Mouse (Mus musculus) monocyte, adult 2 months (primary cell): ENCODE data around the gene Cacna1d.

Experiments used
- DNase-seq, 2 experiments: peaks; one replicate each; pipeline ENCODE4 v3.0.0; 2022; ENCODE audit warnings: low spot score in 2 of 2, low read depth in 1 of 2

Gene Cacna1d

DNA sequence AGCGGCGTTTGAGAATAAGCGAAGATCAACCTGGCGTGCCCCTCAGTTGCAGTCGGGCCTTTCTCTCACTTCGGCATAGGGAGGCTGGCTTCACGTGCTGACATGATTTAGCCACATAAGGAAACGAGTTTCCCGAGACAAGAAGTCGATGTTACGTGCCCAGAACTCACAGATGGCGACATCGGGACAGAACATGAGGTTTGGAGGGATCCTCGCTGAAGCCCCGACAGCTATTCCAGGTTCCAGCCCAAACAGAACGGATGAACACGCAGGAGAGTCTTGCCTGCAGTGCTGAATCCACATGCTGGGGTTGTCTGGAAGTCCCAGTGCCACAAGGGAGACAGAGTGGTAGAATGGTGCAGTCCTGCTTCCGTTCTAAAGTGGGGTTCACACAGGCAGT, 452.8 kb downstream of the Cacna1d start:
- no peak for DNase-seq

DNA sequence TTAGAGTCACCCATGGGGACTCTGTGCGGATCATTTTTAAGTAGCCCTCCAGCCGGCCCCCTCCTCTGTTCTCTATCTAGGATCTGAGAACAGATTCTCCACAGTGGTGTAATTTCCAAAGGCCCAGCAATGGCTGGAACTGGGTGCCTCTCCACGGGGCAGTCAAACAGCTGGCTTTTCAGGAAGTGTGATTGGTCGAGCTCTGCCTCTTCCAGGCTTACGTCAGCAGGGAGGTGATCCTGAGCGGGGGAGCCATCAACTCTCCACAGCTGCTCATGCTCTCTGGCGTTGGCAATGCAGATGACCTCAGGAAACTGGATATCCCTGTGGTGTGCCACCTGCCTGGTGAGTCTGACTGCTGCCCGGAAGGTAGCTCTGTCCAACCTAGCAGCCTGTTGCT, 457.9 kb downstream of the Cacna1d start:
- DNase-seq = no peak

DNA sequence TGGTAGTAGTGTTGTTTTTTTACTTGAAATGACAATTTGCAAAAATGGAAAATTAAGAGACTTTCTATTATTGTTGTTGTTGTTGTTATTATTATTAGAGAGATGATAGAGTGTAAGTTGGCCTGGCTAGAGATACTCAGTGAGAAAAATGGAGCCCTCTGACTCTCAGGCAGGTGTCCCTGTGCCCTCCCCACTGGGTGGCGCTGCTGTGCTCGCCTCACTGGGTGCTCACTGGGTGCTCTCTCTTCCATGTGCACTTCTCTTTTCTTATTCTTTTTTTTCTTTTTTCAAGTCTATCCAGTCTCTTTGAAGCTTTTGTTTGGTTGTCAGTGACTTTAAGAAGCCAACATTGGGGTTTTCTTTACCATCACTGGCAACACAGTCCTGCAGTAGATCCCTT, 463.9 kb downstream of the Cacna1d start:
- no peak for DNase-seq

DNA sequence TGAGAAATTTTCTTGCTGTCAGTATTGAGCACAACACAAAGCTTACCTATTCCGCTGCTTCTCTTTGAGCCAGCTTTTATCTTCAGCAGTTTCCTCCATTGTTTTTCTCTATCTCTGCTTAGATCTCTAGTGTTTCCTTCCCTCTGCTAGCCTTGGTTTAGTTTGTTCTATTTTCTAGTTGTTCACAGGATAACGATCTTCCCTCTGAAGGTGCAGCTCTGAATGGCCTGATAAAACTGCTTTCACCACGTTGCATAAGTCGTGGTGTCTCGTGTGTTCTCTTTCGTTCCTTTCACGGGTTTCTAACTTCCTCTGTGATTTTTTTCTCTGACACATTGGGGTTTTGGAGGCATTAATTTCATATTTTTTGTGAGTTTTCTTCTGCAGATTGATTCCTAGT, 466.9 kb downstream of the Cacna1d start:
- no peak for DNase-seq

DNA sequence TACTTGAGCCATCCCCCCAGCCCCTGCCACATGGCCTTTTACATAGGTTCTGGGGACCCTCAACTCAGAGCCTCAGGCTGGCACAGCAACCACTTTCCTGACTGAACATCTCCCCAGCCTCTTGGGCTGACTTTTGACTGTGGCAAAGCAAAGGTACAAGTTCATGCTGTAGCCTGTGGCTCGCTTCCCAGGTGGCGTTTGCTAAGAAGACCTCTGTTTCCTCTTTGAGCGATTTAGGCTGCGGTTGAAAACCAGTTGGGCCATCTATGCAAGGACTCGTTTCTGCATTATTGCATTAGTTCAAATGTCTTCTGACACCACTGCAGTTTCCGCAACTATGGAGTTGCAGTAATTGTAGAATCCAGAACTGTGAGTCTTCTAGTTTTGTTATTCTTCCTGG, 468.8 kb downstream of the Cacna1d start:
- no peak for DNase-seq

DNA sequence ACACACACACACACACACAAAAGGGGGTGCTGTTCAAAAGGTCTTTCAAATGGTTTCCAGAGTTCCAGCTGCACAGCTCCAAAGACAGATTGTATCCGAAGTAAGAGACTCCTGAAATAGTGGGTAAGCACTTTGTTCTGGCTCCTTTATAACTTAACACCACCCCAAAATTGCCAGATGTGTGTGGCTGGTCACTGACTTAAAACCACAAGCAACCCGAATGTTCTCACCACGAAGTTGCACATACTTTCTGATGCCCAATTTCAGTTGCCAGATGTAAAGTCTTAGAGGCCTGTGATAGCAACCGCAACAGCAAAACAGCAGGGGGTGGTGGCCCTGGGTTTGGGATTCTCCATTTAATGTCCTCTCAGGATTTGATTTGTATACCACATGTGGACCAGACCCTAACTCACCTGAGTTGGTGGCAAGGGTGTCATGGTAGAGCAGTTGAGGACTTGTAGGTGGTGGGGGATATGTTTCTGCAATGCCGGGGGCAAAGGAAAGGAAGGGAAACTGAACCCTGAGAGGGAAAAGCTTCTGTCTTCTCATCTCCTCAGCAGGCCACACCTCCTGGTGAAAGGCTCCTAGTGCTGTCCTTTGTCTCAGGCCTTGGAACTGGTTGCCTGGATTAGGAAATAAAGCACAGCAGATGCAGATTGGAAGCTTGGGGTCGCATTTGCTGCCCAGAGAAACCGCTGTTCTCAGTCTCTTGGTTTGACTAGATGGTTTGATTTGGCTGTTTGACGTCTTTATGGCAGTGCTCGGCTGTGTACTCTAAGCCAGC, 471.3 kb downstream of the Cacna1d start:
- DNase-seq = no peak

DNA sequence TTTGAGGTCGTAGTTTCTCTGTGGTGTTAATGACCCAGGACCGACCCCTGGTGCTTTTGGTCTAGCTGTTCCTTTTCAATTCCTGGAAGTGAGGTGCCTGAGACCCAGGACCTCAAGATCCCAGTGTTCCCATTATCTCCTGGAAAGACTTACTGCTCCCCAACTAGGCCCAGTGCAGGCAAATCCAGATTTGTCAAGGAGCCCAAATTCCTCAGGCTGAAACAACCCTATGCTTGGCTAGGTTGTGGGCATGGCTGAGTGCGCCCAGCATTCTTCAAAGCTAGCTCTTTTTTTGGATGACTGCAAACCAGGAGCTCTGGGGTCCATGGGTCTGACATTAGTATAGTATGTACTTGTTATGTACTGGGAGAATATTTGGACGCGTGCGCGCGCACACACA, 471.9 kb downstream of the Cacna1d start:
- no peak for DNase-seq

DNA sequence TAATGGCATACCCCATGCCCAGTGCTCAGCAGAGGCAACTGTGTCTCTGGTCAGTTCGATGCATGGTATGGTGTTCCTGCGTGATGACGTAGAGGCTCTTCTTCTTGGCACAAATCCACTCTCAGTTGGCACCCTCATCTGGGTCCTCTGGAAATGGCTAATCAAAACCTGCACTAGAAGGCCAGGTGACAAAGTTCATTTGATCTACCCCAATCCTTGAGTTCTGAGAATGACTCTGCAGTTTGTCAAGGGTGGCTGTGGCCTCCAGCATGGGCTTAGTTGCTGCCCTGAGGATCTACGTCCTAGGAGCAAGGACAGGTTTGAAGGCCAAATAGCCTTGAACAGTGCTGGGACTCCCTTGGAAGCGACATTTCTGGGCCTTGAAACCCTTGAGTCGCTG, 472.4 kb downstream of the Cacna1d start:
- DNase-seq = no peak

DNA sequence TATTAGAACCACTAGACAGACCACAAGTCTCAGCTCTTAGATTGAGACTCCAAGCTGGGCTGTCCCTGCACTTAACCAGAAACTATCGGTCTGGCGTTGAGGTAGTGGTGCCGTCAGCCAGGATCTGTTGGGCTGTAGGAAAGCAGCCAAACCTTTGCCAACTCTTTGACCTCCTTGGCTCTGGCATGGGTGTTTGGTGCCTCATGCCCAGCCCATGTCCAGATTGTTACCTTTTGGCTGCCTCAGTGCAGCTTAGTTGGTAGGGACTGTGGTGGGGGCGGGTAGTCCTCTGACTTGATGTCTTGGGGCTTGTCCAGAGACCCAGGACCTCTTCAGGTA, 472.8 kb downstream of the Cacna1d start:
- no peak for DNase-seq

DNA sequence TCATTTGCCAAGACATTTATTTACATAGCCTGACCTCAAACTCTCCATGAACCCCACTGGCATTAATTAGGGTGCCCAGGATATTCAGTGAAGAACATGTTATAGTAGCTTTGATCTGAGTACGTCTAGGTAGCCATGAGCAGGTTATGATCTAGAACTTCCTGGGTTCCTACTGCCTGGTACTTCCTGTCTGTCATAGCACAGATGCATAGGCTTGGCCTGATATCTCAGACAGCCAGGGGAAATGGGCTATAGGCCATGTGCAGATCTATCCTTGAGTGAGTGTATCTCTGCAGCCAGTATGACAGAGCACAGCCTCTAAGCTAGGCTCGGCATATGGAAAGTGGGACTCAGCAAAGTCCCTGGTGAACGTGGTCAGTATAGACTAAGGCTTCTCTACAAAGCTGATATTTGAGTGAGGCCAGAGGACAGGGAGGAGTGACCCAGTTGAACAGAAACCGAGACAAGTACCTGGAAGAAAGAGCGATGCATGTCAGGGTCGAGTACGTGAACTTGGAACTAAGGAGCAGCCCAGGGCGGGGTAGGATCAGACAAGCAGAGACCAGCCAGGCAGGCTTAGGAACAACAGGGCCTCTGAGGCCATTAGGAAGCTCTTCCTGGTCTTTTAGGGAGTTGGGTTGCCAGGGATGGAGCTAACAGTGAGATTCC, 473.3 kb downstream of the Cacna1d start:
- no peak for DNase-seq

DNA sequence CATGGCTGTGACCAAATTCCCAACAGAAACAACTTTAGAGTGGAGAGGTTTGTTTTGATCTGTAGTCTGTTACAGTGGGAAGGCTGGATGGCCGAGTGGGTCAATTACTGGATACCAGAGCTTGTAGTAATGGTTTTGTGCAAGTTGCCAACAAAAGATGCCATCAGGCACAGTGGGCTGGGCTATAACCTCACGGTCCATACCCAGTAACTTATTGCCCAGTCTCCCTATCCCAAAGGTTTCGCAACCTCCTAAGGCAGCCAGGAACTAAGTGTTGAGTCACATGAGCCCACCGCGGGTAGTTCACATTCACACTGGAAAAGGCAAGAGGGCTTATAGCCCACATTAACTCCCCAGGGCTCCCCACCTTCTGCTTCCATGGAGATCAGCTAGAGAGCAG, 474.6 kb downstream of the Cacna1d start:
- no peak for DNase-seq

DNA sequence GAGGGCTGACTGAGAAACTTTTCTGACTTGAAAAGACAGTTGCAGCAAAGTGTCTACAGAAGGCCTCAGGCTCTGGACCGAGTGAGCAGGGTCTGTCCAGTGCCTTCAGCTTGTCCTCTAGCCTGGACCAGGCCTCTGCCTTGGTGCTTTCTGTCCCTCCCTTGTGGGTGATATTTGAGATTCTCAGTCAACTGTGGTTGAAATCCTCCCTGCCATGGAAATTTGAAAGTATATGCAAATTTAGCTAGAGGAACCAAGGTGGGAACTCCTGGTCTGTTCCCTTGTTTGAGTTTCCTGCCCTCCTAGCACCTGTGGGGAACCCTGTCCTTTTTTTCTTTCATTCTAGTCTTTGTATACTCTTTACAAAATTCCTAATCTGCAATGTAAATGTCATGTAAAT, 476.2 kb downstream of the Cacna1d start:
- no peak for DNase-seq

DNA sequence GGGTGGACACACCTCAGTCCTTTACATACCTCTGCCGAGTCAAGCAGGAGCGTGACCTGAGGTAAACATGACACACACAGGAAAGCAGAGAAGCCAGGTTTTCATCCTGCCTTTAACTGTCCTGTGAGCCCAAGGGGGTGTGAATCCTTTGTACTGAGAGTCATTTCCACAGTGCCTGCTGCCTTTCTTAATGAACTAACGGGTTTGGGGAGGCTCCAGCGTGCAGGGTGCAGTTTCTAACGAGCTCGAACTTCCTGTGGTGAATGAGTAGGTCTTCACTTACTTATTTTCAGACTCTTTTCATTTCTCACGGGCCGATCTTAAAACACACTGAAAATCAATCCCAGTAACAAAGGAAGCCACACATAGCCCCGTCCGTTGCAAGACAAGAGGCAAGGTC, 476.8 kb downstream of the Cacna1d start:
- no peak for DNase-seq

DNA sequence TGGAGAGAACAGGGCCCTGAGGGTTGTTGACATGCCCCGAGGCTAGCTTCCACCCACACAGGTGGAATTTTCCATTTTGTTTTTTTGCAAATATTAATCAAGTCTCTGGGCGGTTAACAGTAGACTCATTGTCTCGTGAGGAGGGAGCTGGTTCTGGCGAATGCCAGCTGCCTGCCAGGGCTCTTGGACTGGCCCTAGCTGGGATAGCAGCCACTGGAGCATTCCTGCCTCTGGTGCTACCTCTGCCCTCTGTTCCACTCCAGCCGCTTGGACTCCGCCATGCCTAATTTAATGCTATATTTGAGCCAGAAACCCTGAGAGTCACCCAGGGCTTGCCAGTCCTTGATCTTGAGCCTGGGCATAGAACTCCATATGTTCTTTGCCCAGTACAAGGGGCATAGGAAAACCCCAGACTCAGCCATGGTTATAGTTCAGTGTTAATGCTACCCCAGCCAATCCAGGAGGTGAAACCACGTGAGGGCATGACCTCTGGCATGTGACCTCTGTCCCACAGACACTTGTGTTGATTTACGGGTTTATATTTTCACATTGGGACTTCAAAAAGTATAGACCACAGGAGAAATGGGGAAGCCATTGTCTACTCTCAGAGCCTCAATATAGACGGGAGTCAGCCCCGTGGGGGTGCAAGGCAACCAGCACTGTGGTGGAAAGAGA, 479.2 kb downstream of the Cacna1d start:
- DNase-seq = no peak

DNA sequence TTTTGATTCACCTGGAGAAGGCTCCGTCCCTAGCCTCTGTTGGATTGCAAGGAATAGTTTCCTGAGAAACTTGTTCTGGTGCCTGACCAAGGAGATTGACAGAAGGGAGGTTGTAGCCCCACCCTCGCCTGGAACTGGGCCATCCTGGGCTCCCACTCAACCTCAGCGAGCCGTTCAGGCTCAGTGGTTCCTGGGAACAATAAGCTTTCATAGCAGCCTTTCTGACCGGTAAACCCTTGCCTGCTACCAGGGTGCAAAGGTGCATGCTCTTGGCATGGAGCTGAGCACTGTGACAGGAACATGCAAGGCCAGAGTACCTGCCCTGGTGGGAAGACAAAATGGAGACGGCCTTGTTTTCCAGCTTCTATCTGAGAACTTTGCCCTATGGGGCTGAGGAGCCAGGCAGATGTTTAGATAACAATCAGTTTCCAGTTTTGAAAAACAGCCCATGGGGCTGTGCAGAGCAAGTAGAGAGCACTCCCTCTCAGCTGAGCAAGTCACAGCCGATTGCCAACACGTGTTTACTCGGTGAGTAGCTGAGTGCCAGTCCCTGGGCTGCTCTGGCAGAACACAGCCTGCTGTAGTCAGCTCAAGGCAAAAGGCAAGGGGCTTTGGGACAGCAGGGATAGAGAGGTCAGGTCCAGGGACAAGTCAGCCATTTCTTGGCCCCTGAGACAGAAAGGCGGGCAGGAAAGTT, 481.2 kb downstream of the Cacna1d start:
- no peak for DNase-seq

DNA sequence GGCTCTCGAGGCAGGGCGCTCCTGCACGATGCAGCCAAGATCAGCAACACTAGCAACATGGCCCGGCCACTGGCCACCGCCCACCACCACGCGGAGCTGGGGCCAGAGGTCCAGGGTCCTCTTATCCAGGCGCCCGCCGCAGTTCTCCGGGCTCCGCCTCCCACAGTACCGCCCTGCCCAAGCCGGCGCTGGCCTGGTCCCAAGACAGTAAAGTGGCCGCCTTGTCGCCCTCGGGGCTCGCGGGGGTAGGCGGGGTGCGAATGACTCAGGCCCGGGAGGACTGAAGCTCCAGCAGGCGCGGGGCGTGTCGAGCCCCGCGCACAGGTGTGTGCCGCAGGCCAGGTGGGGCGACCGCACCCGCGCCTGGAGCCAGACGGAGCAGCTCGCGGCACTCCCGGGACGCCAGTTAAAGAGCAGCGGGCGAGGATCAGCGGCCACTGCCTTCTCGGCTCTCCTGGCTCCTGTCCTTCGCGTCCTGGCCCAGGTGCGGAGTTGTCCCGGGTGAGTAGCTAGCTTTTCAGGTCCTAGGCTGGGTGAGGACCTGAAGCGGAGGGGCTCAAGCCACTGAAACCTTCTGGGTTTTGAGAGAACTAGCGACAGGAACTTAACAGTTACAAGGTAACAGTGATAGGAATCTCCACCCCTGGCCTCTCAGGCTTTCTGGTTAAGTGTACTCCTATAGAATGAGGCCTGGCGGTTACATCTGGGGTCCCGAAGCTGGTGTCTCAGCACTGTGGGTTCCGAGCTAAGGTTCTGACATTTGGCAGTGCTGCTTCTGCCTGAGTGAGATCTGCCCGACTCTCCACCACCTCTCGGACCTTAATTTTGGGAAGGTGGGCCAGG, 482.3 kb downstream of the Cacna1d start, which contains the start of the genes Il17rb and Chdh:
Gene Il17rb, minus strand, starts transcription at position 164 of the 843 bp plus-strand sequence.
Gene Chdh, plus strand, starts transcription at position 291 of the 843 bp plus-strand sequence.
- peak; percentile 5 to 6 for DNase-seq

DNA sequence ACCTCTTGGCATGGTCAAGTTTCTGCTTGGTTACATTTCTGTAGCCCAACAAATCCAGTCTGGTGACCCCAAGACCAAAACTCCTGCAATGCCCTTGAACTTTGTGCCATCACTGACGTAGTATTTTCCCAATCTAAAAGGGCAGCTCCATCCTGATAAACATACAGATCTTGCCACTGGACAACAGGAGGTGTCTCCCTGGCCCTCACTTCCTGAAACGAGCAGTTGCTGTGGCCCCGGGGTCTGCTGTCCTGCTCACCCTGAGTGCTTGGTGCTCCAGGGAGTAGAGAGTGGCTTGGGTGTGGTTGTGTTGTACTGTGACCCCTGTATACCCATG, 491.8 kb downstream of the Cacna1d start:
- no peak for DNase-seq

DNA sequence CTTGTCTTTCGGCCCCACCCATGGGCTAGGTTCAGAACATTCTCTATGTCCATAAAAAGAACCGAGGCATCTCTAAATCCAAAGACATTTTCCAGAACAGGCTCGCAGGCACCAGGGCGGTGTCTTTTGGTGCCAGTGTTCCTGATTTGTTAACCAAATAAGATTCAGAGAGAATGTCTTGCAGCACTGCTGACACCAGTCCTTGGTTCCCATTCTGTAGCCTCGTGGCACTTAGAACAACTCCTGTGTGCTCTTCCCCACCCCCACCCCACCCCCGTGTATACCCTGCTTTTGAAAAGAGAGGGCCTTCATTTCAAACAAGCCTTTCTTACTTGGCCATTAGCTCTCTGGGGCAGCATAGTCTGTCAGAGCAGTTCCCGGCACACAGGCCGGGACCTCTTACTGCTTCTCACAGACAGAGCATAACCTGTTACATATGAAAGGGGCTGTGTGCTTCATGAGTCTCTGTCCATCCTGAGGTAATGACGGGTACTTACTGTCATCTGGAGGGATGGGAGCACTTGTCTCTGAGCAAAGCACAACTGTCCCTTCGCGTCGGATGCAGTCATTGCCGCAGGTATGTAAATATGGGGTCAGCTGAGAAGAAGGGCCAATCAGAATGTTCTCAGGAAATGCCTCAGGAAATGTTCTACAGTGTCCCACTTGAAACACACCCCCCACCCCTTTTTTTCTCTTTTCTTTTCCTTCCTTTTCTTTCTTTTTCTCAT, 492.3 kb downstream of the Cacna1d start:
- no peak for DNase-seq

DNA sequence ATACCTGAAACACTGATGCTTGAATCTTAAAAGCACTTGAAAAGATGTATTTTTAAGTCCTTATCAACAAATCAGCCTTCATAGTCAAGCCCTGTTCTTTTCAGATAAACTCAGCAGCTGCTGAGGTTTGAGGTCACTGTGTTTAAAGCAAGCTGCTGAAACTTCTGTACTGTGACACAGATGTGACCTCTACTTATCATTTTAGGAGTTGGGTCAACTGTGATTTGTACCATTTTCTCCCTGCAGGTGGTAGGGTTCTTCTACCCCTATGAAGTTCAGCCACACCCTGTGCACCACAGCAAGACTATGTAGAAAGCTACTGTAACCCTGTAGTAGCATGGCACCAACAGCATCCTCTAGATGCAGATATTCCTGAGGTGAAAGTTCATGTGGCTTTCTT, 493.9 kb downstream of the Cacna1d start:
- DNase-seq = no peak
